Mouse (Mus musculus): Measurements from ENCODE around the gene Enpp3.
"Not testable (repeated sequence)": the region's sequence is repeated elsewhere in the genome, so short reads cannot be mapped to it uniquely, and the experiment has no call there.

The Enpp3 gene

DNA sequence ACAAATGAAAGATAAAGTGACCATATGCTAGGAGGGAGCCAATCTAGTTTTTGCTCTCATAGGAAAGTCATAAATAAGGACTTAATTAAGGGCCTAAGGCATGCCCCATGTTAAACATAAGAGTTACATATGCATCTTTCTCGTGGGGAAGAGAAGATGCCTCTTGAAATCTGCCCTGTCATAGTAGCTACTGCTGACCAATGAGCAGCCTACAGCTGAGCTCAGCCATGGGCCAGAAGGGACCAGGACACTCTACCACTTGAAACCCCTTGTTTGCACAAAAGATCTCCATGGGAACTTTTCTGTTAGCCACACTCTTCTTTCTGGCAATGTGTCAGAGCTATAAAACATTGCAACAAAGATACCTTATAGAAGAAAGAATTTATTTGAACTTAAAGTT, 19.4 kb downstream of the Enpp3 start:
- DNase-seq (ENCODE audit: inconsistent age in 2 of 2, low spot score in 1 of 2), result no peak

GRCm38 (mm10) chr10:24822842-24823241, 19.8 kb downstream of the Enpp3 start:
- no peak for DNase-seq (ENCODE audit: inconsistent age in 2 of 2, low spot score in 1 of 2)

- peak in 1 of 2 experiments; percentile 27 for DNase-seq (ENCODE audit: inconsistent age in 2 of 2, low spot score in 1 of 2)
Measured at GRCm38 (mm10) chr10:24821990-24822676, 20.5 kb downstream of the Enpp3 start.

GRCm38 (mm10) chr10:24819526-24819925, 23.1 kb downstream of the Enpp3 start:
- no peak for DNase-seq (ENCODE audit: inconsistent age in 2 of 2, low spot score in 1 of 2)

DNA sequence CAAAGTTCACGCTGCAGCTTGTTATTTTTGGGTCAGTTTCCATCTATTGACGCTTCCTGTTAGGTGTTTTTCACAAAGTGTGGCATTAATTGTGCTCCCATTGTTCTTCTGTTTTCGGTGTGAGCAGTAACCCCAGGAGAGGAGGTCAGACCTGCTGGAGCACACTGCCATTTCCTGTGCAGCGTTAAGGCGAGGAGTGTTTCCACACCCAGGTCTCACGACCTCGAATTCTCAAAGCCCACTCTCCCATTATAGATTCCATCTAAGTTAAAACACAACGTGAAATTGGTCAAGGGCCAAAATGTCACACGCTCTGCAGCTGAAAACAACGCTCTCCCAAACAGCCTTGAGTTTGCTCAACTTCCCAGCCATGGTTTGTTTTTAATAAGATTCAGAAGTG, 32.0 kb downstream of the Enpp3 start:
- peak; percentile 4 to 34 for DNase-seq (ENCODE audit: inconsistent age in 2 of 2, low spot score in 1 of 2)

- no peak for DNase-seq (ENCODE audit: inconsistent age in 2 of 2, low spot score in 1 of 2)
Measured at GRCm38 (mm10) chr10:24806756-24807155, 35.9 kb downstream of the Enpp3 start.

DNA sequence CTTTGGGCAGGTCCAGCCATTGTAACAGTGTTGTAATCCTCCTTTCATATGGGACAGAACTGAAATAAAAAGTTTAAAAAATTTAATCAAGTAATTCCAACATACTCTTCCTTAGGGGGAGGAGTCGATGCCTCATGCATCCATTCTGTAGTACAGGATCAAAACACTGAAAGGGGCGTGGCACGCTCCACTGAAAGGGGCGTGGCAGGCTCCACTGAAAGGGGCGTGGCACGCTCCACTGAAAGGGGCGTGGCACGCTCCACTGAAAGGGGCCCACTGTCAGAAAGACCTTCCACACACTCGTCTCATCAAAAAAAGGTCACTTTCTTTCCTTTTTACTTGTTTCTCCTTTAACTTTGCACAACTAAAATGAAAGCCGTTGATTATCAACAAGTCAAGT, 36.7 kb downstream of the Enpp3 start:
- no peak for DNase-seq (ENCODE audit: inconsistent age in 2 of 2, low spot score in 1 of 2)

GRCm38 (mm10) chr10:24805173-24805572, 37.5 kb downstream of the Enpp3 start:
- DNase-seq (ENCODE audit: inconsistent age in 2 of 2, low spot score in 1 of 2), result no peak

DNA sequence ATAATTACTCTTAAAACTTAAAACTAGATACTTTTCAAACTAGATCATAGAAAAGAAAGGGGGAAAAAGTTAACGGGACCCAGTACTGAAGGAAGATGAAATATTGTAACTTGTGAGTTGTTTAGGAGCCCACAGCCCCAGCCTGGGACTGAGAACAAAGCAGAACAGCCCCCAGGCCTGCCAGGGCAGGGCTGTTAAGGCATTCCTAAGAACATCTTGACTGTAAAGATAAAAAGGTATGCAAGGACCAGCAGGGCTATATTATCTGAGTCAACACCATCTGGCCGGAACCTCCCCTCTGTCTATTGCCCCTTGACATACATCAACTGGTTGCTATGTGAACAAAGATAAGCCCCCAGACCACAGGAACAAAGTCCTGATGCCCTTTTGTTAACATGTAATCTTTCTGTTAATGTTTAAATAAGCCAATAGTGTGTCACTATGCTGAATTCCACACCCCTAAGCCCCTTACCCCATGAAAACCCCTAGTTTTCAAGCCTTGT, 39.8 kb downstream of the Enpp3 start:
- DNase-seq (ENCODE audit: inconsistent age in 2 of 2, low spot score in 1 of 2), result not testable (repeated sequence)

DNA sequence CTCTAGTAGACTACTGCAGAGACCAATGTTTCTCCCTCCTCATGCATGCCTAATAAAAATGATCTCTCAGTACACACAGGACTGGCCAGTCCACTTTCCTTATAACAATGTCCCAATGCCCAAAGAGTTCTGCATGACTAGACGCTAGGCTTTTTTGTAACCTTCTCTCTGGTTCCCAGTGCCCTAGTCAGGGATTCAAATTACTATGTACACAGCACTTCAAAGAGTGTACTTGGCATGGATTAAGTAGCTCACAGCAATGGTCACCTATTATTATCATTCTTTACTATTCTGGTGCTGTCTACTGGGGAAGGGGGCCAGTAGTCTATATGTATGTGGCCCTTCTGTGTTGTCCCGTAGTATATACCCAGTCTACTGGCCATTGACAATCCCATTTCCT, 40.8 kb downstream of the Enpp3 start:
- no peak for DNase-seq (ENCODE audit: inconsistent age in 2 of 2, low spot score in 1 of 2)

DNA sequence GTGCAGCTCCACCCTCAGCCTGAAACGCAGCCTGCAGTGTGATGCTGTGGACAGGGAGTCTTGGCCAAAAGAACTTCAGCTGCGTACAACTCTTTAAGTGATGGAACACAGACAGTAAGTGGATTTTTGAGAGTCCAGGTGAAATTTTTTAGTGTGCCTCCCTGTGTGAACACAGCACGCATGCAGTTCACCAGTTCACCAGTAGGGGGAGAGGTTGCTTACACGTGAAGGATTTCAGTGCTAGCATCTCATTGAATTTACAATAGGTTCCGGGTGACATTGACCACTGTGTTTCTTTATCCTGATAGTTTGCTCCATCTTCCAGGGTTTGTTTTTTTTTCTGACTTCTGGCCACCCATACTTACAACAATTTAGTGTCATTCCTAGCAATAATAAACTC, 45.4 kb downstream of the Enpp3 start:
- peak; percentile 18 to 81 for DNase-seq (ENCODE audit: inconsistent age in 2 of 2, low spot score in 1 of 2)

- DNase-seq (ENCODE audit: inconsistent age in 2 of 2, low spot score in 1 of 2), result no peak
Measured at GRCm38 (mm10) chr10:24792756-24793155, 49.9 kb downstream of the Enpp3 start.

DNA sequence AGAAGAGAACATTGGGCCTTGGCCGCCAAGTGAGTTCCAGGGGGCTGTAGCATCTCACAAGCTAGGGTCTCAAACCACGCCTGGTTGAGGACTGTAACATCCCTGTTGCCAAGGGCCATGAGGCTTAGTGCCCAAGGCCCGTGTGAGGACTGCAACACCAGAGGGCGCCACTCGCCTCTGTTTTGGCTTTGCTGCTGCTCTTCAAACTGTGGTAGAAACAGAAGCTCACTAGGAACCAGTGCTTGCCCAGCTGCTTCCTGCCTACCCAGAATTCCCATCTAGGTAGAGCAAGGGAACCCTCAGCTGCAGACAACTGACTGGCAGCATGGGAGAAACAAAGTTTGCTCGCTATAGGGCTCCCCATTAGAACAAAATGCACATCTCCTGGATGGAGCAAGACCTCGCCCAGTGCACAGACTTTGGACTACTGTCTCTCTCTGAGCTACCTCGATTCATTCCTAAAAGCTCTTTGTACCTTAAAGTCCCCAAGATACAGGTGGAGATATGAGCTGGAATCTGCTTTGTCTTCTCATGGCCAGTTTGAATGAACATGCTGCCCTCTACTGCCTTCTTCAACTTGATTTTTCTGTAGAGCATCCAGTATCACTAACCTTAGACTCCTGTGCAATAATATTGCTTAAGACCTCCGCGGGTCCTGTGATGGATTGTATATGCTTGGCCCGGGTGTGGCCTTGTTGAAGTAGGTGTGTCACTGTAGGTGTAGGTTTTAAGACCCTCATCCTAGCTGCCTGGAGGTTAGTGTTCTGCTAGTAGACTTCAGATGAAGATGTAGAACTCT, 52.7 kb downstream of the Enpp3 start:
- peak; percentile 8 to 52 for DNase-seq (ENCODE audit: inconsistent age in 2 of 2, low spot score in 1 of 2)

- DNase-seq (ENCODE audit: inconsistent age in 2 of 2, low spot score in 1 of 2), result no peak
Measured at GRCm38 (mm10) chr10:24785345-24785744, 57.3 kb downstream of the Enpp3 start.

- DNase-seq (ENCODE audit: inconsistent age in 2 of 2, low spot score in 1 of 2), result no peak
Measured at GRCm38 (mm10) chr10:24784624-24785276, 57.9 kb downstream of the Enpp3 start.

- DNase-seq (ENCODE audit: inconsistent age in 2 of 2, low spot score in 1 of 2), result no peak
Measured at GRCm38 (mm10) chr10:24783946-24784345, 58.7 kb downstream of the Enpp3 start.

DNA sequence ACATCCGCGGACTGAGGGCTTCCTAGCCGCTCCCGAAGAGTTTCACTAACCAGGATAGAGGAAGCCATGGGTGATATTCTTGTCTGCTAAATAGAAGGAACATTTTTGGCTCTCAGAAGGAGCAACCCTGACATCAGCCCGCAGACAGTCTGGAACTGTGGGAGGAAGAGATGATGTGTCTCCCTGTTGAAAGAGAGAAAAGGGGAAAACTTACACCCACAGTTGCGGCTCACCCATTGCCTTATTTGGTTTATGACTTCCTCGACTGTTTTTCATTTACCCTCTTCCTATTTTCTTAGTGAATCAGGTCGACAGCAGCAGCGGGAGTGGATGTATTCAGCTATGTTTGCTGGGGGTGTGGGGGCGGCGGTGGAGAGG, 64.0 kb downstream of the Enpp3 start:
- no peak for DNase-seq (ENCODE audit: inconsistent age in 2 of 2, low spot score in 1 of 2)

DNA sequence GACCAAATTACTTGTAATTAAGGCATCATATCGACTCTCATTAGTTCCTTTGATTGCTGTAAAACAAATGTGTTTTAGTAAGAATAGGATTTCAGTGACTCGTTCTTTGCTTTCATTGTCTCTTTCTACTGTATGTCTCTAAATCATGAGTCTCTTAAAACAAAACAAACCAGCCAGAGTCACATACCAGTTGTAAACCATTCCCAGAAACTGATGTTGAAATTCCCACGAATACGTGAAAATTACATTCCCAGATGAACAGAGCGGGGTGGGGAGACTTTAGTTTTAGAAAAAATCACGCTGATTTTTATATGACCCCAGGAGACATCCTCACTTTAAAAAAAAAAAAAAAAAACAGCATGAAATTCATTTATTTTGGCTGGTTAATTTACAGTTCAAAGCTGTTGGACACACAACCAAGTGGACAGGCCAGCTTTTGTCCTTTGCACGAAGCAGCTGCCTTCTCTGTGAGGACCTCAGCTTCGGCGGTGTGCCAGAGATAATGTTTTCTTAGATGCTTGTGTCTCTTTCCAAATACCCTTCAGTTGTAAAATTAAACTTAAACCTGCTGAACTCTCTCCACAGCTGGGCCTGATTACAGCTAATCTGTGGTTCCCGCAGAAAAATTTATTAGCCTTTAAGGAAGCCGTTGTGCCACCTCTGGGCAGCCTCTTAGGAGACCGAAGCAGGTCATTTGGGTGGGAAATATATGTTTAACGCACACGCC, 64.5 kb downstream of the Enpp3 start:
- peak in 1 of 2 experiments; percentile 24 for DNase-seq (ENCODE audit: inconsistent age in 2 of 2, low spot score in 1 of 2)

DNA sequence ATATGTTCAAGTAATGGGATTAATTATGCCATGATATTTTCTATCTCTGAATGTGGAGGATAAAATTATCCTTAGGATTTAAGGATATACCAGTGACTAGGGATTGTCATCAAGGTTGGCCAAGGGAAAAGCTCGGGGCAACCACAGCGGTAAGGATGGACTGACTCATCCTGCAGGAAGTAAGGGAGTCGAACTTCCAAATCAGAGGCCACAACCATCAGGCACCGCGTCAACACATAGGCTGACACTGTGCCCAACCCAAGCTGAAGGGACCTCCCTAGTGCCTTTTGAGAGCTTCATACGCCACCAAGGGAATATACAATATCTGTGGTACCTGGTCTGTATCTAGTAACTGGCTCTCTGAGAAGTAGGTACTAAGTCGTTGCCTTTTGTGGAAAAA, 73.1 kb downstream of the Enpp3 start:
- DNase-seq (ENCODE audit: inconsistent age in 2 of 2, low spot score in 1 of 2), result no peak

GRCm38 (mm10) chr10:24767695-24768094, 74.9 kb downstream of the Enpp3 start:
- no peak for DNase-seq (ENCODE audit: inconsistent age in 2 of 2, low spot score in 1 of 2)

GRCm38 (mm10) chr10:24766061-24766460, 76.6 kb downstream of the Enpp3 start:
- no peak for DNase-seq (ENCODE audit: inconsistent age in 2 of 2, low spot score in 1 of 2)

Measured in adrenal gland, adult (tissue).